Mouse (Mus musculus) cortical plate, adult 2 months (tissue): ENCODE measurements at regions not wholly inside any gene's neighbourhood (a gene's known extent, or its start where the extent isn't known, plus 50 kb on each side); places are given as distances from the start of the nearest gene placed in this dataset.

ENCODE experiments used
- CTCF ChIP-seq: fragments of 200-500 bp; IDR thresholded peaks from 2 replicates; pipeline ENCODE4 v1.5.1; 2011; ENCODE audit warnings: mild to moderate bottlenecking, control low read depth, low read length; ENCODE audit not compliant: insufficient read depth; ENCODE audit errors: extremely low read depth
- POLR2A ChIP-seq: fragments of 200-500 bp; IDR thresholded peaks from 2 replicates; pipeline ENCODE4 v1.6.1; 2011; ENCODE audit warnings: mild to moderate bottlenecking, low read length, control low read depth; ENCODE audit not compliant: insufficient read depth; ENCODE audit errors: extremely low read depth

DNA sequence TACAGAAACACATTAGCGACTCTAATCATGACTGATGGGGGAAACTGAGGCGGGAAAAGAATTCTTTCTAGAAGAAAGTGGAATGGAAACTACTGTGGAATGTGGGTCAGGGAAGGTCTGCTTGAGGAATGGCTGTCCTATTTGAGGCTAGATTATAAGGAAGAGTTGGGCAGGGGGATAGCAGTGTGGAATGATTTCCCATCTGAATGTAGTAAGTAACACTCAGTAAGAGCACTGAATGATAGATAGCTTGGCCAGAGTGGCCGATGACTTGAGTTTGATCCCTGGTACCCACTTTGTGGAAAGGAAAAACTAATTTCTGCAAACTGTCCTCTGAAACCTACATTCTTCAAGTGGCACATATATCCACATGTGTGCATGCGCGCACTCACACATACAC is 120.5 kb upstream of the Mmadhc start:
- TF ChIP-seq POLR2A (no peak), CTCF (no peak)
